Mouse (Mus musculus) limb, embryonic 12.5 days (tissue): ENCODE results near the gene Col6a5. TPM values are rescaled to one million over a fixed set of nuclear protein-coding genes. Genes with fewer than 3 reads are reported as not detected.

Experiments
- ATAC-seq: fragments of 200-750 bp; cut with Nextera tagmentation; 2 replicates; pipeline ENCODE4 v1.8.0; 2017; ENCODE audit warnings: low read depth, moderate TSS enrichment; ENCODE audit not compliant: insufficient number of reproducible peaks, insufficient read depth, low FRiP score, low TSS enrichment
- H3K27ac ChIP-seq: fragments of 300-500 bp; sonication (generic); 2 replicates; pipeline ENCODE4 v1.5.1; 2016; ENCODE audit warnings: mild to moderate bottlenecking, moderate library complexity
- H3K27me3 ChIP-seq: fragments of 300-500 bp; sonication (generic); 2 replicates; pipeline ENCODE4 v1.6.1; 2016; ENCODE audit warnings: mild to moderate bottlenecking, moderate library complexity
- H3K36me3 ChIP-seq: fragments of 300-500 bp; sonication (generic); 2 replicates; pipeline ENCODE4 v1.6.1; 2016; ENCODE audit warnings: mild to moderate bottlenecking, moderate library complexity
- H3K4me1 ChIP-seq: fragments of 300-500 bp; sonication (generic); replicated peaks from 2 replicates; pipeline ENCODE4 v1.6.1; 2016
- H3K4me2 ChIP-seq: fragments of 300-500 bp; sonication (generic); 2 replicates; pipeline ENCODE4 v1.6.1; 2016; ENCODE audit warnings: mild to moderate bottlenecking, moderate library complexity
- H3K4me3 ChIP-seq: fragments of 300-500 bp; sonication (generic); replicated peaks from 2 replicates; pipeline ENCODE4 v1.5.1; 2016; ENCODE audit warnings: mild to moderate bottlenecking
- H3K9ac ChIP-seq: fragments of 300-500 bp; sonication (generic); replicated peaks from 2 replicates; pipeline ENCODE4 v1.6.1; 2016; ENCODE audit warnings: mild to moderate bottlenecking, moderate library complexity
- H3K9me3 ChIP-seq: fragments of 300-500 bp; sonication (generic); 2 replicates; pipeline ENCODE4 v1.6.1; 2016; ENCODE audit warnings: mild to moderate bottlenecking, moderate library complexity
- WGBS: fragments of 180-500 bp; shearing (Covaris S2); methylation state at CpG from one replicate; pipeline ENCODE4 v1.1.7; 2016; 5-methylcytosine and 5-hydroxymethylcytosine counted together
- polyA plus RNA-seq: library from polyadenylated mRNA; unstranded; fragments of >200 nt; fragmentation: Nextera tagmentation; extraction: Ambion mirVana; gene quantifications from 2 replicates; pipeline ENCODE4 v1.2.1, GENCODE M21; 2016

Col6a5 gene
- polyA plus RNA-seq, 1 experiment from 2014 or later: 0.43 TPM

- 67% methylated on average over 2 of the region's 2 CpGs for WGBS
Measured at GRCm38 (mm10) chr9:105909352-105909751, 51.1 kb downstream of the Col6a5 start.

GRCm38 (mm10) chr9:105907411-105907810, 53.0 kb downstream of the Col6a5 start:
- ATAC-seq: no peak
- H3K4me1 ChIP-seq: no peaks in the 10 kb centered on the region
- H3K9me3 ChIP-seq: peaks cover 5% of the 10 kb centered on the region; the same call in 1 of the 2 replicates
- H3K27ac ChIP-seq: no peak overlapping the region
- 82% methylated on average over 6 of the region's 6 CpGs for WGBS
- no peak overlapping the region for H3K4me2 ChIP-seq
- no peak overlapping the region for H3K9ac ChIP-seq
- no peak overlapping the region for H3K4me3 ChIP-seq
- H3K27me3 ChIP-seq: no peaks in the 10 kb centered on the region
- H3K36me3 ChIP-seq: no peaks in the 10 kb centered on the region

More at GRCm38 (mm10) chr9:105909352-105909751, 51.1 kb downstream of the Col6a5 start:
- Histone ChIP-seq H3K27ac (no peak overlapping the region), H3K27me3 (no peaks in the 10 kb centered on the region), H3K4me1 (no peaks in the 10 kb centered on the region), H3K4me3 (no peak overlapping the region), H3K36me3 (no peaks in the 10 kb centered on the region), H3K9ac (no peak overlapping the region), H3K9me3 (peaks cover 5% of the 10 kb centered on the region; the same call in 1 of the 2 replicates), H3K4me2 (no peak overlapping the region)
- no peak for ATAC-seq

- H3K4me1 ChIP-seq: no peaks in the 10 kb centered on the region
- H3K4me3 ChIP-seq: no peak overlapping the region
- H3K36me3 ChIP-seq: no peaks in the 10 kb centered on the region
- no peak overlapping the region for H3K9ac ChIP-seq
- H3K9me3 ChIP-seq: no peaks in the 10 kb centered on the region
- no peak overlapping the region for H3K4me2 ChIP-seq
- no peak for ATAC-seq
- H3K27ac ChIP-seq: no peak overlapping the region
- no peaks in the 10 kb centered on the region for H3K27me3 ChIP-seq
- 51% methylated on average over 2 of the region's 2 CpGs for WGBS
Measured at GRCm38 (mm10) chr9:105887521-105887920, 72.9 kb downstream of the Col6a5 start.

- no peaks in the 10 kb centered on the region for H3K27me3 ChIP-seq
- H3K27ac ChIP-seq: no peak overlapping the region
- WGBS: 86% methylated on average over 17 of the region's 17 CpGs
- no peak overlapping the region for H3K4me2 ChIP-seq
- H3K9ac ChIP-seq: no peak overlapping the region
- H3K9me3 ChIP-seq: no peaks in the 10 kb centered on the region
- ATAC-seq: no peak
- H3K4me3 ChIP-seq: no peak overlapping the region
- no peaks in the 10 kb centered on the region for H3K36me3 ChIP-seq
- H3K4me1 ChIP-seq: no peaks in the 10 kb centered on the region
Measured at GRCm38 (mm10) chr9:105884656-105885430, 75.6 kb downstream of the Col6a5 start.

GRCm38 (mm10) chr9:105880743-105881142, 79.7 kb downstream of the Col6a5 start:
- Histone ChIP-seq H3K27ac (no peak overlapping the region), H3K4me3 (no peak overlapping the region), H3K4me2 (no peak overlapping the region), H3K9ac (no peak overlapping the region), H3K4me1 (no peaks in the 10 kb centered on the region), H3K27me3 (no peaks in the 10 kb centered on the region), H3K36me3 (no peaks in the 10 kb centered on the region), H3K9me3 (no peaks in the 10 kb centered on the region)
- WGBS: 89% methylated on average over 4 of the region's 4 CpGs
- ATAC-seq: no peak

GRCm38 (mm10) chr9:105878365-105879108, 81.9 kb downstream of the Col6a5 start:
- Histone ChIP-seq H3K4me1 (no peaks in the 10 kb centered on the region), H3K9me3 (no peaks in the 10 kb centered on the region), H3K27me3 (no peaks in the 10 kb centered on the region), H3K4me3 (no peak overlapping the region), H3K9ac (no peak overlapping the region), H3K27ac (no peak overlapping the region), H3K4me2 (no peak overlapping the region), H3K36me3 (no peaks in the 10 kb centered on the region)
- no peak for ATAC-seq
- WGBS: 54% methylated on average over 11 of the region's 11 CpGs

- H3K9me3 ChIP-seq: no peaks in the 10 kb centered on the region
- no peak overlapping the region for H3K27ac ChIP-seq
- no peaks in the 10 kb centered on the region for H3K4me1 ChIP-seq
- no peaks in the 10 kb centered on the region for H3K36me3 ChIP-seq
- ATAC-seq: no peak
- H3K4me2 ChIP-seq: no peak overlapping the region
- H3K9ac ChIP-seq: no peak overlapping the region
- H3K4me3 ChIP-seq: no peak overlapping the region
- WGBS: 90% methylated on average over 4 of the region's 4 CpGs
- H3K27me3 ChIP-seq: no peaks in the 10 kb centered on the region
Measured at GRCm38 (mm10) chr9:105876124-105876523, 84.3 kb downstream of the Col6a5 start.

GRCm38 (mm10) chr9:105871643-105872042, 88.8 kb downstream of the Col6a5 start:
- ATAC-seq: no peak
- H3K27me3 ChIP-seq: no peaks in the 10 kb centered on the region

GRCm38 (mm10) chr9:105857773-105858172, 102.7 kb downstream of the Col6a5 start:
- H3K4me3 ChIP-seq: no peak overlapping the region
- no peaks in the 10 kb centered on the region for H3K4me1 ChIP-seq
- WGBS: 14% methylated on average over 6 of the region's 6 CpGs
- ATAC-seq: no peak
- no peak overlapping the region for H3K27ac ChIP-seq
- H3K36me3 ChIP-seq: no peaks in the 10 kb centered on the region
- no peaks in the 10 kb centered on the region; the same call in 1 of the 2 replicates for H3K27me3 ChIP-seq
- H3K4me2 ChIP-seq: no peak overlapping the region
- H3K9me3 ChIP-seq: no peaks in the 10 kb centered on the region
- H3K9ac ChIP-seq: no peak overlapping the region

More at GRCm38 (mm10) chr9:105871643-105872042, 88.8 kb downstream of the Col6a5 start:
- H3K9ac ChIP-seq: no peak overlapping the region
- no peaks in the 10 kb centered on the region for H3K9me3 ChIP-seq
- H3K27ac ChIP-seq: no peak overlapping the region
- H3K4me2 ChIP-seq: no peak overlapping the region
- no peak overlapping the region for H3K4me3 ChIP-seq
- WGBS: 79% methylated on average over 14 of the region's 14 CpGs
- no peaks in the 10 kb centered on the region for H3K36me3 ChIP-seq
- no peaks in the 10 kb centered on the region for H3K4me1 ChIP-seq

GRCm38 (mm10) chr9:105852778-105853065, 107.7 kb downstream of the Col6a5 start:
- H3K9me3 ChIP-seq: no peaks in the 10 kb centered on the region
- no peaks in the 10 kb centered on the region for H3K36me3 ChIP-seq
- H3K4me1 ChIP-seq: no peaks in the 10 kb centered on the region
- H3K9ac ChIP-seq: no peak overlapping the region
- ATAC-seq: no peak
- H3K27ac ChIP-seq: no peak overlapping the region
- no peak overlapping the region for H3K4me3 ChIP-seq
- 81% methylated on average over 1 of the region's 1 CpGs for WGBS
- H3K27me3 ChIP-seq: no peaks in the 10 kb centered on the region; the same call in 1 of the 2 replicates
- H3K4me2 ChIP-seq: no peak overlapping the region

- H3K9ac ChIP-seq: no peak overlapping the region
- H3K4me2 ChIP-seq: no peak overlapping the region
- no peak for ATAC-seq
- H3K4me3 ChIP-seq: no peak overlapping the region
- no peaks in the 10 kb centered on the region for H3K9me3 ChIP-seq
- 74% methylated on average over 14 of the region's 14 CpGs for WGBS
- H3K27me3 ChIP-seq: no peaks in the 10 kb centered on the region; the same call in 1 of the 2 replicates
- H3K27ac ChIP-seq: no peak overlapping the region
- H3K36me3 ChIP-seq: no peaks in the 10 kb centered on the region
- no peaks in the 10 kb centered on the region for H3K4me1 ChIP-seq
Measured at GRCm38 (mm10) chr9:105852015-105852777, 108.2 kb downstream of the Col6a5 start.
